Mouse (Mus musculus) neural tube, embryonic 12.5 days (tissue): Measurements from ENCODE around the gene 3110040N11Rik. TPM values are rescaled to one million over a fixed set of nuclear protein-coding genes. Genes with fewer than 3 reads are reported as not detected.

ENCODE experiments used
- ATAC-seq: fragments of 200-750 bp; cut with Nextera tagmentation; 2 replicates; pipeline ENCODE4 v1.8.0; 2017; ENCODE audit warnings: low read depth, mild to moderate bottlenecking, moderate TSS enrichment, moderate library complexity; ENCODE audit not compliant: low FRiP score
- H3K27ac ChIP-seq: fragments of 300-500 bp; sonication (generic); 2 replicates; pipeline ENCODE4 v1.5.1; 2016
- H3K27me3 ChIP-seq: fragments of 300-500 bp; sonication (generic); replicated peaks from 2 replicates; pipeline ENCODE4 v1.6.1; 2016; ENCODE audit warnings: mild to moderate bottlenecking
- H3K36me3 ChIP-seq: fragments of 300-500 bp; sonication (generic); 2 replicates; pipeline ENCODE4 v1.6.1; 2016; ENCODE audit warnings: mild to moderate bottlenecking
- H3K4me1 ChIP-seq: fragments of 300-500 bp; sonication (generic); 2 replicates; pipeline ENCODE4 v1.6.1; 2016
- H3K4me2 ChIP-seq: fragments of 300-500 bp; sonication (generic); replicated peaks from 2 replicates; pipeline ENCODE4 v1.6.1; 2016; ENCODE audit warnings: mild to moderate bottlenecking
- H3K4me3 ChIP-seq: fragments of 300-500 bp; sonication (generic); 2 replicates; pipeline ENCODE4 v1.5.1; 2016
- H3K9ac ChIP-seq: fragments of 300-500 bp; sonication (generic); 2 replicates; pipeline ENCODE4 v1.6.1; 2016; ENCODE audit warnings: mild to moderate bottlenecking
- H3K9me3 ChIP-seq: fragments of 300-500 bp; sonication (generic); 2 replicates; pipeline ENCODE4 v1.6.1; 2016; ENCODE audit warnings: mild to moderate bottlenecking
- WGBS: fragments of 180-500 bp; shearing (Covaris S2); methylation state at CpG from one replicate; pipeline ENCODE4 v1.1.7; 2016; 5-methylcytosine and 5-hydroxymethylcytosine counted together
- polyA plus RNA-seq: library from polyadenylated mRNA; unstranded; fragments of >200 nt; fragmentation: Nextera tagmentation; extraction: Ambion mirVana; gene quantifications from 2 replicates; pipeline ENCODE4 v1.2.1, GENCODE M21; 2016

3110040N11Rik gene
- polyA plus RNA-seq, 1 experiment from 2014 or later: 41.7 TPM

DNA sequence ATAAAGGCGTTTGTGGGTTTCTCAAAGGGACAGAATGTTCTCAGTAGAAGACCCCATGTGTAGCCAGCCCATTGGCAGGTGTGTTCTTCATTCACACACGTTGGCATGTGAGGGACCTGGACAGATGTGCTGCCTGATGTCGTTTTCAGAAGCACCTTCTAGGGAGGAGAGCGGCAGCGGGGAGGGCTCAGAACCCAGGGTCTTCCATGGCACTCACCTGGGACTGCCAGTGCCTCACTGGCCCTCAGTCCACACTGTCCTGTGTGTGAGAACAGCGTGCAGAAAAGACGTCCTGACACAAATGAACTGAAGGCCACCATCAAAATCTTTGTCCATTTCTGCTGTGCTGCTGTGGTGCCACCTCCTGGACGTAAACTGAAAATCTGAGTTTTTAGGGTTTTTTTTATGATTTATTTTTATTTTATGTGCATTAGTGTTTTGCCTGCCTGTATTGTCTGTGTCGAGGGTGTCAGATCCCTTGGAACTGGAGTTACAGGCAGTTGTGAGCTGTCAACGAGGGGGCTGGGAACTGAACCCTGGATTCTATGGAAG, 11.5 kb downstream of the 3110040N11Rik start:
- WGBS: 85% methylated on average over 10 of the region's 10 CpGs

DNA sequence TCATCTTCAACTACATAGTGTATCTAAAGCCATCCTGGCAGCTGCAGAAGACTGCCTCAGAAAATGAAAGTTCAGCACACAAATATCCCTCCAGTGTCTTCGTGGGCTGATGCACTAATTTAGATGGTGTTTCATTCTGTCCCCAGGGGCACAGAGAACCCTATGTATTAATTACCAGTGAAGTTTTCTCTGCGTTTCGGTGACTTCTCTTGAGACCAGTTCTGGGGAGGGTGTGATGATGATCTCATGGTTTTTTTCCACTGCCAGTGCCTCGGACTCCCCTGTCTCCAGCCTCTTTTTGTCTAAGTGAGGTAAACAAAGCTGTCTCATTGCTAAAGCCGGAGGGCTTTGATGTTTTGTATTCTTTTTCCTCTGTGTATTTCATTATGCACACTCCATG, 14.0 kb downstream of the 3110040N11Rik start:
- H3K9ac ChIP-seq: no peak overlapping the region
- H3K27ac ChIP-seq: no peak overlapping the region
- H3K4me2 ChIP-seq: no peak overlapping the region
- no peak overlapping the region for H3K4me3 ChIP-seq
- H3K27me3 ChIP-seq: no peaks in the 10 kb centered on the region
- ATAC-seq: no peak
- 78% methylated on average over 5 of the region's 5 CpGs for WGBS
- no peaks in the 10 kb centered on the region for H3K4me1 ChIP-seq
- H3K9me3 ChIP-seq: peaks cover 2% of the 10 kb centered on the region; the same call in 1 of the 2 replicates
- H3K36me3 ChIP-seq: peaks cover 13% of the 10 kb centered on the region

More for the DNA sequence above, 11.5 kb downstream of the 3110040N11Rik start:
- Histone ChIP-seq H3K4me2 (no peak overlapping the region), H3K4me1 (no peaks in the 10 kb centered on the region), H3K4me3 (no peak overlapping the region), H3K27me3 (no peaks in the 10 kb centered on the region), H3K9ac (no peak overlapping the region), H3K27ac (no peak overlapping the region), H3K9me3 (peaks cover 5% of the 10 kb centered on the region; the same call in 1 of the 2 replicates), H3K36me3 (peaks cover 25% of the 10 kb centered on the region)
- ATAC-seq: no peak

DNA sequence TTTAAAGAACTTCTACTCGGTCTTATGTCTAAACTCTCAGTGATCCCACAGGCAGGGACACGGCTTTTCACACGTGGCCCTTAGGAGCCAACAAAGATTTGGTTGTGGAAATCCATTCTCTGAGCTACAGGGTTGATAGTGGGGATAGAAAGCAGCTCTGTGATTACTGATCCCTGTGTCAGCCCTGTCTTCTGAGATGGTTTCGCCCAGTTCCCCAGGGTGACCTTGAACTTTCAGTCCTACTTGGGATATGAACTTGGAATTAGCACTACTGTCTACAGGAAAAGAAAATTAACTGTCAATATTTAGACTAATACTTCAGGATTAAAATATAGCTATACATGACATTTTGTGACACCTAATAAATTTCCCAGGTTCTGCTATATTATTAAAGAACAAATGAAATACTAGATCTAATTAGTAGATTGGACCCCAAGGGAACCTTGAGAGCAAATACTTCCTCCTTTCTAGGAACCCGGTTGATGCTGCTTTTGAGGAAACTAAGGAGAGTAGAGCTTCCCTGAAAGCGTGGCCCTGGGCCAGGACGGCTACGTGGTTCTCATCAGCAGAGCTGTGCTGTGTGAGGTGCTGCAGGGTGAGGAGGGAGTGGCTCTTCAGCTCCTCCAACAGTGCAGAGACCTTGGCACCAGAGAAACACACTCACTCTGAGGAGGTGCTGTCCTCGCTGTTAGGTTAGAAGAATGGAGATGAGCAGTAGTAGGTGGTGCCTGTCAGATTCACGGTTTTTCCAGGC, 16.3 kb downstream of the 3110040N11Rik start:
- Histone ChIP-seq H3K9ac (no peak overlapping the region), H3K27ac (no peak overlapping the region), H3K36me3 (peaks cover 5% of the 10 kb centered on the region; the same call in 1 of the 2 replicates), H3K4me2 (no peak overlapping the region), H3K9me3 (no peaks in the 10 kb centered on the region), H3K27me3 (no peaks in the 10 kb centered on the region), H3K4me1 (no peaks in the 10 kb centered on the region), H3K4me3 (no peak overlapping the region)
- no peak for ATAC-seq
- WGBS: 87% methylated on average over 10 of the region's 10 CpGs

DNA sequence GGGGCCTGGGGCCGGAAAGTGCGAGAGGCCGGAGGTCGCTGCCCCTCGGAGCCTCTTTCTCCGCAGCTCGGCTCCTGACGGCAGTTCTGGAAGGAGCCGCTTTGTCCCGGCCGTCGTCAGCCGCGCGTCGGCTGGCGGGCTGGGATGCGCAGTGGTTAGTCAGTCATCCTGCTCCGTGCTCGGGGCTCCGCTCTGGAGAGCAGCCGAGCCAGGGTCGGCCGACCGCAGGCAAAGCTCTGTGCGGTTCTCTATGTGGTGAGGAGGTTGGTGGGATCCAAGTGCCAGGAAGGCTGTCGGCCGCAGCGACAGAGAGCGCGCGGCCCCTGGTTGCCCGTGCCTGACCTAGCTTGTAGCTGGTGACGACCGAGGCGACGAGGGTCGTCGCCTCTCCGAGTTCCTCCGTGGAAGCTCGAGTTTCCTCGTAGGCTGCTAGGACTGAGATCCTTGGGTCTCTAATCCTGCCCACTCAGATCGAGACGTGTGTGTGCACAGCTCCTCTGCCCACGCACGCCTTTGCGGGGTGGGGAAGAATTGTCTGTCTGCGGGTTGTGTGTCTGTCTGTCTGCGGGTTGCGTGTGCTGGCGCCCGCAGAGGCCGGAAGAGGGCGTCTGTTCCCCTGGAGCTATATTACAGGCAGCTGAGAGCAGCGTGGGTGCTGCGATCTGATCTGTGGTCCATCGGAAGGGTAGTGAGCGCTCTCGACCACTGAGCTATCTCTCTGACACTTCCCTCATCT, 26.0 kb downstream of the 3110040N11Rik start:
- no peaks in the 10 kb centered on the region for H3K9me3 ChIP-seq
- peak overlapping the region; percentile 78 for H3K9ac ChIP-seq
- peak overlapping the region; percentile 96 for H3K4me2 ChIP-seq
- no peaks in the 10 kb centered on the region for H3K36me3 ChIP-seq
- H3K4me3 ChIP-seq: peak overlapping the region; percentile 89
- peak; percentile 82 for ATAC-seq
- H3K27ac ChIP-seq: peak overlapping the region; percentile 79
- WGBS: 3% methylated on average over 60 of the region's 60 CpGs
- no peaks in the 10 kb centered on the region for H3K27me3 ChIP-seq
- H3K4me1 ChIP-seq: peaks cover 13% of the 10 kb centered on the region

DNA sequence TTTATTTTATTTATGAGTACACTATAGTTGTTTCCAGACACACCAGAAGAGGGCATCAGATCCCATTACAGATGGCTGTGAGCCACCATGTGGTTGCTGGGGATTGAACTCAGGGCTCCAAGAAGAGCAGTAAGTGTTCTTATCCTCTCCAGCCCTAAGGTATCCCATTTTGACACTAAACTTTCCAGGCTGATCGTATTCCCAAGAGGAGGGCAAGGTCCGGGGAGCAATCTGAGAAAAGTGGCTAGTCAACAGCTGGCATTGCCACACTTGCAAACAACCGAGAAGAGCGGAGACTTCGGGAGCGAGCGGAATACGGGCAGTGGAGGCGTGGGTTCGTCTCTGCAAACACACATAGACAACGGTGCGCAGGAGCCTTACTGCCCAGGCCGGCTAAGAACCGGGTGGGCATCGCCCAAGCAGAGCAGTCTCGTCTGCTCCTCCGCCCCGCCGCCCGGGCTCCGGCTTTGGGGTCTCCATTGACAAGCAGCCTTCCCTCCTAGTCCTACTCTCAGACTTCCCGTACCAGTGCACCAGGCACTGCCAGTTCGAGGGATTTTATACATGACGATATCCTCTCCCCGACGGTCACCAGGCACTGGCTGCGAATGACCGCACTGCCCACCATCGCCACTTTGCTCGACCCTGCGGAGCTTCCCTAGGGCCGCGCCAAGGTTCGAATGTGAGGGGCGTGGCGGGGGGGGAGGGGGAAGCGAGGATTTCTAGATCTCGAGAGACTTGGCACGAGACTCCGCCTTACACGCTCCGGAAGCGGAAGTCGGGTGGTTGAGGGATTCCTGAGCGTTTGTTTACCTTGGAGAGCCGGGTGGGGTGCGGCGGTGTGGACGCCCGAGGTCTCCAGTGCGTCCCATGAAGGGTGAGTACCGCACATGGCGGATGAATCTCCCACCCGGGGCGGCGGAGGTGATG, 26.8 kb downstream of the 3110040N11Rik start, which contains the start of gene Ramac:
Gene Ramac (plus strand): TSS at position 746 of the 930 bp plus-strand sequence.
- Histone ChIP-seq H3K9me3 (no peaks in the 10 kb centered on the region), H3K4me1 (peaks cover 13% of the 10 kb centered on the region), H3K27me3 (no peaks in the 10 kb centered on the region), H3K27ac (peak within 1 kb of the TSS; percentile 79), H3K4me2 (peak within 1 kb of the TSS; percentile 96), H3K4me3 (peak within 1 kb of the TSS; percentile 89), H3K36me3 (no peaks in the 10 kb centered on the region), H3K9ac (peak within 1 kb of the TSS; percentile 78)
- ATAC-seq: peak; percentile 98
- under 1% methylated on average over 56 of the region's 56 CpGs for WGBS

DNA sequence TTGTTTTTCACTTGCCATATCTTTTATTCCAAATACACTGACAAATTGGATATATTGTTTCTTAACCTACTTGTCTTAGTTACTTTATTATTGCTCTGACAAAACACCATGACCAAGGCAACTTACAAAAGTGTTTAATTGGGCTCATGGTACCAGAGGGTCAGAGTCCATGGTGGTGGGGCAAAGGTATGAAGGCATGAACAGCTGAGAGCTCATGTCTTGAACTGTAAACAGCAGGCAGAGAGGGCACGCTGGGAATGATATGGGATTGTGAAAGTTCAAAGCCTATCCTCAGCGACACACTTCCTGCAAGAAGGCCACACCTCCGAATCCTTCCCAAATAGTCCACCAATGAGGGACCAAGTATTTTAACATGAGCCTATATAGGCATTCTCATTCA, 41.3 kb downstream of the 3110040N11Rik start:
- no peak for ATAC-seq
- H3K4me1 ChIP-seq: no peaks in the 10 kb centered on the region
- H3K36me3 ChIP-seq: no peaks in the 10 kb centered on the region
- H3K27me3 ChIP-seq: no peaks in the 10 kb centered on the region
- H3K9me3 ChIP-seq: no peaks in the 10 kb centered on the region
- no peak overlapping the region for H3K4me2 ChIP-seq
- 86% methylated on average over 3 of the region's 3 CpGs for WGBS
- no peak overlapping the region for H3K9ac ChIP-seq
- H3K27ac ChIP-seq: no peak overlapping the region
- H3K4me3 ChIP-seq: no peak overlapping the region

DNA sequence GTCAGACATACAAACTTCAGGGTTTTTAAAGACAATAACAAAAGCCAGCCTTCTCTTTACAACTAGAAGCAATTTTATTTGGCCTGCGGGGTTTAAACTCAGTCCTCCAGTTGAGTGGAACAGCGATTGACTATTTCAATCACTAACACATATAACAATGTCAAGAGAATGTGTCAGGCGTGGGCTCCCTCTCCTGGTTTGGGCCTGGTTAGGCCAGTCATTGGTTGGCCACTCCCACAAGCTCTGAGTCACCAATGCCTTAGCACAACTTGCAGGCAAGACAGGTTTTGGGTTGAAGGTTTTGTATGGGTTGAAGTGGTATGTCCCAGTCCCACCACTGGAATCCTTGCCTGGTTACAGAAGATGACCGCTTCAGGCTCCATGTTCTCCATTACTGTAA, 45.1 kb downstream of the 3110040N11Rik start:
- Histone ChIP-seq H3K36me3 (no peaks in the 10 kb centered on the region), H3K4me2 (no peak overlapping the region), H3K9me3 (no peaks in the 10 kb centered on the region), H3K4me3 (no peak overlapping the region), H3K27ac (no peak overlapping the region), H3K9ac (no peak overlapping the region), H3K27me3 (no peaks in the 10 kb centered on the region), H3K4me1 (no peaks in the 10 kb centered on the region)
- ATAC-seq: no peak
- WGBS: 83% methylated on average over 4 of the region's 4 CpGs

DNA sequence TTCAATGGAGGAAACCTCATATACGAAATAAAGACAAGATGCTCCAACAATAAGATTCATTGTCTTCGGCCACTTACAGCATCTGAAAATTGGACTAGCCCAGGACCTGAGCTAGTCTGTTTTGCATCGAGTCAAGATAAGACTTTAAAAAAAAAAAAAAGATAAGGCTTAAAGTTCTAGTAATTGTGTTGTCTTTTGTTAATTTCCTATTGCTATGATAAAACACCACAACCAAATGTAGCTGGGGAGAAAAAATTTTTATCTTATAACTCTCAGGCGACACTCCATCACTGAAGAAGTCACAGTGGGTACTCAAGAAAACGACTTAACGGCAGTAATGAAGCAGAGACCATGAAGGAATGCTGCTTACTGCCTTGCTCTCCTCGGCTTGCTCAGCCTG, 49.3 kb downstream of the 3110040N11Rik start:
- Histone ChIP-seq H3K9me3 (no peaks in the 10 kb centered on the region), H3K9ac (no peak overlapping the region), H3K4me3 (no peak overlapping the region), H3K27ac (no peak overlapping the region), H3K4me2 (no peak overlapping the region), H3K36me3 (no peaks in the 10 kb centered on the region), H3K27me3 (no peaks in the 10 kb centered on the region), H3K4me1 (no peaks in the 10 kb centered on the region)
- WGBS: 83% methylated on average over 7 of the region's 7 CpGs
- no peak for ATAC-seq

DNA sequence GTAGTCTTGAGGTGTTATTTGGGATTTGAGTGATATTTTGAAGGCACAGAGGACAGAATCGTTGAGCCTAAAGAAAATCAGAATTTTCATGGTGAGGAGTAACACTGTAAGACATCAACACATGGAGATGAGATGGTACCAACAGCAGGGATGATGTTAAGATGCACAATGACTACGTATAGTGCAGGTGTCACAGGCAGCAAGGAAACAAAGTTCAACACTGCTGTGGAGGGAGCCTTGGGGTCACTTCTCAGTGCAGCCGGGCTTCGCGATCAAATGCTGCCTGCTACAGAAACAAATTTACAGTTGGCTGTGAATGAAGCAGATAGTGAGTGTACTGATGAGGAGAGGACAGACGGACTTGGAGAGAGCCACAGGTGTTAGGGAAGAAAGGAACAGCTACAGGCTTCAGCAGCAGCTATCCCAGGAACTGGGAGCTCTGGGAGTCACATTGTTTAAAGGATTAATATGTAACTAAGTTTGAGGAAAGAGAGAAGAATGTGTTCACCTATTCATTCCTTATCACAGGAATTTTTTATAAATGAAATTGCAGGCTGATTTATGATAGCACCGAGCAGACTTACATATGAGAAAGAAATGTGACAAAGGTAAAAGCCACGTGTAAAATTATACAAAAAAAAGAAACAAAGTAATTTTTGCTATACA, 50.4 kb downstream of the 3110040N11Rik start:
- H3K27me3 ChIP-seq: no peaks in the 10 kb centered on the region
- ATAC-seq: no peak
- H3K9me3 ChIP-seq: no peaks in the 10 kb centered on the region
- no peak overlapping the region for H3K9ac ChIP-seq
- WGBS: 83% methylated on average over 8 of the region's 8 CpGs
- H3K4me1 ChIP-seq: no peaks in the 10 kb centered on the region
- H3K4me3 ChIP-seq: no peak overlapping the region
- no peaks in the 10 kb centered on the region for H3K36me3 ChIP-seq
- H3K27ac ChIP-seq: no peak overlapping the region
- H3K4me2 ChIP-seq: no peak overlapping the region

DNA sequence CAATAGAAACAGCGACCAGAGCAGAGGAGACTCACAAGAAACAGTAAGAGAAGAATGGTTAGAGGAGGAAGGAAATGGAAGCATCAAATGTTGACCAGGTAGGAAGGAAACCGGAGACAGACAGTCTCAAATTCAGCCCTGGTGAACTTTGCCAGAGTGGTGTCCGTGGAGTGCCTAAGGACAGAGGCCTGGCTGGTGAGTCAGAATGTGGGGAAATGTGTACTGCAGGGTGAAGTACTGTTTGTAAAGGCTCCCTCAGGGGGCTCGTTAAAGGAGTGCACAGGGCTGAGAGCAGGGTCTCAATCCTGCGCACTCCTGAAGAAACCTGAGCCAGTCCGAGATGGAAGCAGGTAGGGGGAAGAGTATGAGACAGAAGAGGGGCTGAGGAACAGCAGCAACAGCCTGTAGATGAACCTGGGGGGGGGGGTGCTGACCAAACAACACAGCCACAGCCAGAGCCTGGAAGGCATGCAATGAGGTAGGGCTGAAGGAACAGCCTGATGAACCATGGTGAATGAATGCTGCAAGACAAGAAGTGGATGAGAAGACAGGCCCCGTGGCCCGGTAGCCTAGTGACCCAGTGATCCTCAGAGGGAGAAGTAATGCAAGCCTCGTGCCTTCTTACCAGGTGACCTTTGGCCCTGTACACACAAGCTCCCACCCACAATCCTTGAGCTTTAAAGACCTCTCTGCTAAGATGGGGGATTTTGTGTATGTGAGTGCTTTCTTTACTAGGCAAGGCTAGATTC, 53.8 kb downstream of the 3110040N11Rik start:
- H3K27ac ChIP-seq: no peak overlapping the region
- WGBS: 70% methylated on average over 9 of the region's 9 CpGs
- no peaks in the 10 kb centered on the region for H3K4me1 ChIP-seq
- no peak for ATAC-seq
- no peaks in the 10 kb centered on the region for H3K27me3 ChIP-seq
- H3K36me3 ChIP-seq: no peaks in the 10 kb centered on the region
- H3K4me3 ChIP-seq: no peak overlapping the region
- H3K4me2 ChIP-seq: no peak overlapping the region
- no peak overlapping the region for H3K9ac ChIP-seq
- H3K9me3 ChIP-seq: no peaks in the 10 kb centered on the region
